Mouse (Mus musculus) R1 (cell line): ENCODE data around the gene B230118H07Rik.
"Not testable (repeated sequence)": the region's sequence is repeated elsewhere in the genome, so short reads cannot be mapped to it uniquely, and the experiment has no call there.

ENCODE experiments used
- DNase-seq: peaks from one replicate; pipeline ENCODE4 v3.0.0-alpha.2; 2018; ENCODE audit warnings: low read depth, low spot score

Gene B230118H07Rik

GRCm38 (mm10) chr2:101591356-101591755, 58.0 kb downstream of the B230118H07Rik start:
- no peak for DNase-seq

- DNase-seq, result no peak
These were observed 67.9 kb downstream of the B230118H07Rik start for GRCm38 (mm10) chr2:101581418-101581817.

- DNase-seq, result no peak
These were observed 68.4 kb downstream of the B230118H07Rik start for GRCm38 (mm10) chr2:101580977-101581376.

GRCm38 (mm10) chr2:101580428-101580827, 68.9 kb downstream of the B230118H07Rik start:
- DNase-seq, result no peak

GRCm38 (mm10) chr2:101580027-101580426, 69.3 kb downstream of the B230118H07Rik start:
- DNase-seq, result no peak

- DNase-seq, result no peak
These were observed 72.1 kb downstream of the B230118H07Rik start for GRCm38 (mm10) chr2:101577243-101577642.

- DNase-seq, result no peak
These were observed 80.1 kb downstream of the B230118H07Rik start for GRCm38 (mm10) chr2:101569230-101569629.

- DNase-seq, result no peak
These were observed 81.8 kb downstream of the B230118H07Rik start for GRCm38 (mm10) chr2:101567490-101567889.

- DNase-seq, result no peak
These were observed 85.6 kb downstream of the B230118H07Rik start for GRCm38 (mm10) chr2:101563776-101564175.

- DNase-seq, result no peak
These were observed 86.1 kb downstream of the B230118H07Rik start for GRCm38 (mm10) chr2:101563206-101563605.

GRCm38 (mm10) chr2:101559431-101559830, 89.9 kb downstream of the B230118H07Rik start:
- DNase-seq, result no peak

GRCm38 (mm10) chr2:101555886-101556285, 93.4 kb downstream of the B230118H07Rik start:
- no peak for DNase-seq

GRCm38 (mm10) chr2:101553851-101554250, 95.5 kb downstream of the B230118H07Rik start:
- no peak for DNase-seq

- no peak for DNase-seq
These were observed 97.0 kb downstream of the B230118H07Rik start for GRCm38 (mm10) chr2:101552301-101552700.

GRCm38 (mm10) chr2:101551026-101551719, 98.2 kb downstream of the B230118H07Rik start:
- no peak for DNase-seq

GRCm38 (mm10) chr2:101550176-101550575, 99.2 kb downstream of the B230118H07Rik start:
- DNase-seq, result no peak

- no peak for DNase-seq
These were observed 100.5 kb downstream of the B230118H07Rik start for GRCm38 (mm10) chr2:101548866-101549265.

- no peak for DNase-seq
These were observed 103.7 kb downstream of the B230118H07Rik start for GRCm38 (mm10) chr2:101545593-101545992.

- DNase-seq, result peak; percentile 3
These were observed 105.5 kb downstream of the B230118H07Rik start for GRCm38 (mm10) chr2:101543704-101544417.

- DNase-seq, result not testable (repeated sequence)
These were observed 112.4 kb downstream of the B230118H07Rik start for GRCm38 (mm10) chr2:101536887-101537286.

GRCm38 (mm10) chr2:101533741-101534140, 115.6 kb downstream of the B230118H07Rik start:
- no peak for DNase-seq

GRCm38 (mm10) chr2:101525503-101526381, 123.6 kb downstream of the B230118H07Rik start:
- DNase-seq, result peak; percentile 38
